Mouse (Mus musculus): ENCODE results near the gene Olfr1281.
"Not testable (repeated sequence)": the region's sequence is repeated elsewhere in the genome, so short reads cannot be mapped to it uniquely, and the experiment has no call there.

Olfr1281 gene

DNA sequence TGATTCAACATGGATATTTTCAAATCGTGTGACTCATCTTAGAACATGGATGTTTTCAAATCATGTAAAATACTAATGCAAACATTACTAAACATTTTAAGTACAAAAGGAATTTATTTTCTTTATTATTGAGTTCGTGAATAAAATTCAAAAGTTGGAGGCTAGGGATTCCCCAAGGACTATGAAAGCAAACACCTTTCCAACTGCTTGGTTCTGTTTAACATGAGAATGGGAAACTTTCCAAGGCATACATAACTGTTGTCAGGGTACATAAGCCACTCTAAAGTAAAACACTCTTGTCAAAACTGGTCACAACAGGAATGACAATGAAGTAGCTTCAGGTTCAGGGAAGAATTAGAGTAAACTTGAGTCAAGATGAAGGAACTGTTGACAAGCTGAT is at the start of gene Olfr1281:
Gene Olfr1281 (plus strand): TSS at position 301 of the 400 bp plus-strand sequence.
- DNase-seq, result no peak

DNA sequence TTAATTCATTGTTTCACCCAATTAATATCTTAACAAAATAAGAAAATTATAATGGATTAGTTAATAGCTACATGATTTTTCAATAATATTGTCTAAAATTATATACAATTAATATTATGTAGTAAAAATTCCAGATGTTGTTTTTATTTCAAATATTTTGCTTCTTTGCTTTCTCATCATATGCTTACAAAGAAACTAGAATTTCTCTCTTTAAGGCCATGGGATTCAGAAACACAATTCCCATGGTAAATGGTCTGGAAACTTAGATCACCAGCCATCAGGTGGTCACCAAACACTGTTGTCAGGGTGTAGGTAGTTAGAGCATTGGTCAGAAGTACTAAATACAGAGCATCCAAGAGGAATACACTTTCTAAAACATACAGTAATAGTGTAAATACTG is 36.5 kb upstream of the Olfr1281 start, which contains the start of gene Olfr1278:
Gene Olfr1278 (plus strand): TSS at position 301 of the 400 bp plus-strand sequence.
- DNase-seq, result no peak

- no peak for DNase-seq
Measured at GRCm38 (mm10) chr2:111298541-111298940, 27.8 kb upstream of the Olfr1281 start.

DNA sequence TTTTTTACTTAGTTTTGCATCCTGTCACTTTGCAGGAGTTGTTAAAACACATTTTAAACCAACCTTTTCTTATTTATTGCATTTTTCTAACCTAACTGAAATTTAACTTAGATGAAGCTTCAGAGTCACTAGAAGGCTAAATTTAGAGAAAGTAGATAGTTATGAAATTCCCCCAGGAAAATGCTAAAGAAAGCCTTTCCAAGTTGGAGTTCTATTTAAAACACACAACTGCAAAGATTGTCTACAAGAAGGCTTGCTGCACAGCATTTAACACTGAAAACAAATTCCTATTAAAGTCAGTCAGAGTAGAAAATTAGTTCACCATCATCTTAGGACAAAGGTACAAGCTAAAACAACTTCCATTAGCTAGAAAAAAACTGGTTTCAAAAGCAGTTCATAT is 25.9 kb upstream of the Olfr1281 start, which contains the start of gene Olfr1279:
Gene Olfr1279 (plus strand): TSS at position 262 of the 400 bp plus-strand sequence.
- DNase-seq, result no peak

DNA sequence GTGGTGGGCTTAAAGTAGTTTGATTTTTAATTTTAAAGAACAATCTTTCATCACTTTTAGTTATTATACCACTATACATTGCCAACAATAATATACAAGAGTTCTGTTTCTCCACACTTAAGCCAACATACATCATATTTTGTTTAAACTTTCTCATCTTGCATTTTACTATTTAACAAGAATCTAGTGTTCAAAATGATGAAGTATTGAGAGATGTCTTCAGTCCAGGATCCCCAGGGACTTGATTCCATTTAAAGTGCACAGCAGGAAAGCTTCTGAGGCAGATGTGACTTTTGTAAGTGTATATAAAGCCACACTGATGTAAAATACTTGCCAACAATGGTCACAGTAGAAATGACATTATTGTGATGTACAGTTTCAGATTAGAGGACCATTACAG is 12.6 kb upstream of the Olfr1281 start, which contains the start of gene Olfr1280:
Gene Olfr1280 (plus strand): TSS at position 301 of the 400 bp plus-strand sequence.
- no peak for DNase-seq

- DNase-seq, result not testable (repeated sequence)
Measured at GRCm38 (mm10) chr2:111333721-111334120, 7.4 kb downstream of the Olfr1281 start.

GRCm38 (mm10) chr2:111335976-111336375 is 9.7 kb downstream of the Olfr1281 start, which contains the start of gene Olfr1282:
Gene Olfr1282 (minus strand): TSS chr2:111336076.
- DNase-seq, result no peak

- no peak for DNase-seq
Measured at GRCm38 (mm10) chr2:111366490-111366889, 40.2 kb downstream of the Olfr1281 start, which contains the start of gene Olfr1283. Gene Olfr1283 (plus strand): TSS chr2:111366790.

DNA sequence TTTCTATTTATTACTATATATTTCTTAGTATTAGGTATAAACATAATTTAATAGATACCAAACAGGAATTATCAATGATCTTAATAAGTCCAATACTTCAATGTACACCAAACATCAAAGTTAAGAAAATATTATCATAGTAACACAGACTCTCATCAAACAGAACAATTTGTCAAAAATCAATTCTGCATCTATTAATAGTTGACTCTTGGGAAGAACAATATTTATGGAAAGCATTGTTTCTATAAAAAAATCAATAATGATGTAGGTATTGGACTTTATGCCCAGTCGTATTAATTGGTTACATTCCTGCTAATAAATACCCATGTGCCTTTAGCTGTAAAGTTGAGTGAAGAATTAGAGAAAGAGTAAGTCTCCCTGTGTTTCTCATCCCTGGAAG is 48.9 kb downstream of the Olfr1281 start, which contains the start of gene Olfr1284:
Gene Olfr1284 (plus strand): TSS at position 301 of the 400 bp plus-strand sequence.
- DNase-seq, result no peak
